Mouse (Mus musculus): ENCODE data around the gene Gli1. TPM values are rescaled to one million over a fixed set of nuclear protein-coding genes. Genes with fewer than 3 reads are reported as not detected.

Gene Gli1
- polyA plus RNA-seq, 1 experiment from 2014 or later, result 2.2 TPM

DNA sequence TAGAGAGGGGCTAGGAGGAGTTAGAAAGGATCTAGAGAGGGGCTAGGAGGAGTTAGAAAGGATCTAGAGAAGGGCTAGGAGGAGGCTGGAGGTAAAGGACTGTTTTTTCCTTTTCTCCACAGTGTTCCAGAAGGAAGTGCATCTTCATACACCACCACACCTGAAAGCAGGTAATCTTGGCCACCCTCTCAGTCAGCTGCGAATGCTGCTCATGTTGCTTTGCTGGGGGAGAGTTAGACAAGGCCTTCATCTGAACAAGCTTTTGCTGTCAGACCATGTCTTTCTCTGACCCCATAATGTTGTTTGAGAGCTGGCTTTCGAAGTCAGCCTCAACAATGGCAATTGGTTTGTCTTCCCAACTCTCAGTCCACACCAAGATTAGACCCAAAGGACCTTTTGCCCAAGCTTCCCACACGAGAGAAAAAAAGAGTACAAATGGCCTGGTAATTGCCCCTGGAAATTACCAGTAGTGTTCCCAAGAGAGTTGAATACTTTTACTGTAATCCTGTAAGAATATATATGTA is 48.1 kb downstream of the Gli1 start:
- Histone ChIP-seq H3K27ac (replicated peaks) (no peak overlapping the region), H3K9ac (no peak overlapping the region), H3K27me3 (no peaks in the 10 kb centered on the region), H3K4me2 (no peak overlapping the region), H3K36me3 (peaks cover 55% of the 10 kb centered on the region), H3K4me1 (replicated peaks) (peaks cover 38% of the 10 kb centered on the region), H3K9me3 (no peaks in the 10 kb centered on the region), H3K4me3 (no peak overlapping the region)
- 70% methylated on average over 3 of the region's 3 CpGs for WGBS
- no peak for ATAC-seq (ENCODE audit: low read depth)

DNA sequence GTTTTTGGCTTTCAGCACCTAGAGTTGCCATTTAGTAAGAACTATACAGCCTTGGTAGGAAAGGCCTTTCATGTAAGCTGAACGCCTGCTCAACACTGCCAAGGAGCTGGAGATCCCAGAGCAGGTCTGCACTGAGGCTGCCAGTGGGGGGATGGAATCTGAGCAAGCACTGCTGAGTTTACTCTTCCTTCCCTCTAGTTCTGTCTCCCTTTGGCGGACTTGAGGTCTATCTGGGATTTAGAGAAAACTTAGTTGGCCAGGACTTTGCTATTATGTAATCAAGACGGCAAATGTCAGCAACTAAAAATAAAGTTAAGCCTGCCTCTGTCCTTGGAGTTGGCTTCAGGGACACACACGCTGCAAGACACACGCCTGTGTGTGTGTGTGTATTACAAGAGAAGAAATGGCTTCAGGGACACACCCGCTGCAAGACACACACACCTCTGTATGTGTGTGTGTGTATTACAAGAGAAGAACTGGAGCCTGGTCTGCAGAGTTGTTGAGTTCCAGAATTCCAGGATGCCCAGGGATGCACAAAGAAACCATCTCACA is 48.7 kb downstream of the Gli1 start:
- Histone ChIP-seq H3K4me1 (replicated peaks) (peaks cover 39% of the 10 kb centered on the region), H3K27ac (replicated peaks) (no peak overlapping the region), H3K36me3 (peaks cover 51% of the 10 kb centered on the region), H3K27me3 (no peaks in the 10 kb centered on the region), H3K9ac (peak overlapping the region; percentile 43; the same call in 1 of the 2 replicates), H3K9me3 (no peaks in the 10 kb centered on the region), H3K4me3 (no peak overlapping the region), H3K4me2 (no peak overlapping the region; the same call in 1 of the 2 replicates)
- 89% methylated on average over 6 of the region's 6 CpGs for WGBS
- ATAC-seq (ENCODE audit: low read depth), result no peak

DNA sequence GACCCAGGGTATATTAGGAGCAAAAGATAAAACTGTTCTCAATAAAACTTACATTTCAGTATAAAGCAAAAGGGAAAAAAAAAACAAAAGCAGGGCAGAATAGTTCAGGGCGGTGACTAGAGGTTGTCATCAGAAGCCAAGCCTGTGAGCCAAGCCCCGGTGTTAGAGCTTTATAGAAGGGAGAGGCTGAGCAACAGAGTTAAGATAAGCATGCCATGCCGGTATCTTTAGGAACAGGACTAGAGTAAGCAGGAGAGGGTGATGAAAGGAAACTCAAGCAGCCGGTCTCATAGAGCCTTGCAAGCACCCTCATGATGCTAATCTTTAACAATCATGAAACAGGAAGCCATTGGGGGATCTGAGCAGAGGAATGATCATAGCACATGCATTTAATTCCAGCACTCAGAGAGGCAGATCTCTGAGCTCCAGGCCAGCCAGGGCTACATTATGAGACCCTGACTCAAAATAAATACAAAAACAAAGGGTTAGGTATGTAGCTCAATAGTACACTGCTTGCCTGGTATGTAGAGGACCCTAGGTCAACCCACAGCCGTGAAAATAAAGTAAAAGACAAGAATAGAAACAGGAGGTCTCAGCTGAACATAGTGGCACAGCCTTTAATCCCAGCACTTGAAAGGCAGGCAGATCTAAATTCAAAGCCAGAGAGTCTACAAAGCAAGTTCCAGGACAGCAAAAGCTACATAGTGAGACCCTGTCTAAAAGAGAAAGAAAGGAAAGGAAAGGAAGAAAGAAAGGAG is 49.7 kb downstream of the Gli1 start:
- Histone ChIP-seq H3K4me2 (peak overlapping the region; percentile 88), H3K27ac (replicated peaks) (peak overlapping the region; percentile 98), H3K27me3 (no peaks in the 10 kb centered on the region), H3K4me3 (peak overlapping the region; percentile 64), H3K9ac (peak overlapping the region; percentile 79), H3K36me3 (peaks cover 45% of the 10 kb centered on the region), H3K9me3 (no peaks in the 10 kb centered on the region), H3K4me1 (replicated peaks) (peaks cover 49% of the 10 kb centered on the region)
- 58% methylated on average over 5 of the region's 5 CpGs for WGBS
- ATAC-seq (ENCODE audit: low read depth), result no peak

DNA sequence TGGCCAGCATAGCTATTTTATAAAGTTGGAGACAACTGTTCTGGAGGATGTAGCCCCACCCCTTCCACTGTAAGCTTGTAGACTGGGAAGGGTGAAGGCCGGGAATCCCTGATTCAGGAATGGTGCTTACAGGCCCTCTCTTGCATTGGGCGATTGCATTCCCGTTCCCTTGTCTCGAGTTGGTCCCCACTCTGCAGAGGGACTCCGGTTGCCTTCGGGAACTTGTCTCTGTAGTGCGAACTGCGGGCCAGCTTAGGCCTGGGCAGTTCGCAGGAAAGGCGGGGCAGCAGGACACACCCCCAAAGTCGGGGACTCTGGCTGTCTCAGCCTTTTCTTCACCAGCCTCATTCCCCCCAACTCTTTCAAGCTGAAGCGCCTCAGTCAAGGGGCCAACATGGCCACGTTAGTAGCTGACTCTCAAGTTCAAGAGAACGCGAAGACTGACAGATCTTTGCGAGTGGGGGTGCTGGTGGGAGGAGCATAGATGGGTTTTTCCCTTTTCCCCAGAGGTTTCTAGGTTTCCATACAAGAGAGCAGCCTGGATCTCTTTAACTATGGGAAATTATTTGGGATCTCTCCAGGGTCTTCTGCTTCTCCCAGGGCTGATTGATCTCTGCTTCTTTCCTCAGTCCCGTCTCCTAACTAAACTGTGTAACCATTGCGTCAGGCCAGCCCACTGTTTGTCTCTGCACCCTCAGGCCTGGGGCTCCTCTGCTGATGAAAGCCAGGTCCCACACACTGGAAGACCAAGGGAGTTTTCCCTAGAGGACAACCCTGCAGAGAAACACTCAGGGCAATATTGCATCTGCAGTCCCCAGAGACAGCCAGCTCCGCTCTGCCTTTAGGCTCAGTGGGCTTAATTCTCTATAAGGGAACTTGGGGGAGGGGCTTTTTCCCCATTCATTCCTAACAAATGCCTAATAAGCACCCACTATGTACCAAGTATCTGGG is 50.6 kb downstream of the Gli1 start:
- 1% methylated on average over 19 of the region's 19 CpGs for WGBS
- Histone ChIP-seq H3K4me1 (replicated peaks) (peaks cover 58% of the 10 kb centered on the region), H3K27ac (replicated peaks) (peak overlapping the region; percentile 98), H3K9ac (peak overlapping the region; percentile 79), H3K4me2 (peak overlapping the region; percentile 88), H3K9me3 (no peaks in the 10 kb centered on the region), H3K36me3 (peaks cover 46% of the 10 kb centered on the region), H3K4me3 (peak overlapping the region; percentile 64), H3K27me3 (no peaks in the 10 kb centered on the region)
- peak; percentile 44 for ATAC-seq (ENCODE audit: low read depth)

DNA sequence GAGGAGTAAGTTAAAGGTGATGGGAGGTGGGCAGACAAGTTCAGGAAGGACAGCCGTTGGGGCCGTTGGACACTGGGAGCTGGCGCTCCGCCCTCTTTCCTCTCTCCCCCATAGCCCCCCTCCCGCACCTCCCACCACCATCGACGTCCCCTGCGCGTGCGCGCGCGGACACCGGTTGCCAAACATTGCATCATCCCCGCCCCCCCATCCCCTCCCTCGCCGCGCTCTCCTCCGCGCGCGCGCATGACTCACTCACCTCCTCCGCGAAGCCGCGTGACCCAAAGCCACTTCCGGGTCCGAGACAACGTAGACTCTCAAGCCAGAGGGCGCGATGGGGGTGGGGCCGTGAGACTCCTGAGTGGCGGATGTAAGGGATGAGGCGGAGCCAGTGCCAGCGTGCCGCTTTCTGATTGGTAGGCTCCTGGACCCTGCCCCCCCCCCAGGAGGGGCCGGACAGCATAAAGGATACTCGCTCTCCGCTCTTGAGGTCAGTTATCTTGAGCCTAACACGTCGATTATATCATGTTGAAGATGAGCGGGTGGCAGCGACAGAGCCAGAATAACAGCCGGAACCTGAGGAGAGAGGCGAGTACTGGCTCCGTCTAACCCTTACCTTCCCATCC is 51.4 kb downstream of the Gli1 start:
- Histone ChIP-seq H3K4me2 (peak overlapping the region; percentile 88), H3K27me3 (no peaks in the 10 kb centered on the region), H3K36me3 (peaks cover 46% of the 10 kb centered on the region), H3K27ac (replicated peaks) (peak overlapping the region; percentile 98), H3K9me3 (no peaks in the 10 kb centered on the region), H3K4me1 (replicated peaks) (peaks cover 65% of the 10 kb centered on the region), H3K4me3 (peak overlapping the region; percentile 64), H3K9ac (peak overlapping the region; percentile 79)
- ATAC-seq (ENCODE audit: low read depth), result peak; percentile 93
- under 1% methylated on average over 45 of the region's 47 CpGs for WGBS

DNA sequence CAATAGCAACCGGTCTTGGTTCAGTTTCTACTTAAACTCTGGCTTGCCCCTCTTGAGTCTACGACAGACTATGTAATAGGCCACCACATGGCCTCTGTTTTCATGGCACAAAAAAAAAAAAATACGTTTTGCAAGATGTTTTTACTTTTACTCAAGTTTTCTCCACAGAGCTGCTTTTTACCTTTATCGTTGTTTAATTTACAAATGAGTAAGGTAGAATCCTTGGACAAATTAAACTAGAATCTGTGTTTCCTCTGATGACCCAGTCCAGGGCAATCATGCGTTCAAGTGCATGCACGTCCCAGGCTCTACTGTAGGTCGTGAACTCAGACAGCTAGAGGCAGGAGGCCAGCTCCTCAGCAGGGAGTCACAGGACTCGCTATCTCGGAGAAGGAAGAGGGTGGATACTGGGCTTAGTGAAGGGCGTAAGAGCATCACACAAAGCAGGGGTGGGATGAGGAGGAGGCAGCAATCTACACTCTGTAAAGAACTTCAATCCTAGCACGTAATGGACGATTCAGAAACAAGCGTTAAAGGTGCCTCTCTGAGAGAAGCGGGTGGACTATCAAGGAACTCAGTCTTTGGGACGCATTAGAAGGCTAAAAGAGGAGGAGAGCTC is 52.1 kb downstream of the Gli1 start:
- ATAC-seq (ENCODE audit: low read depth), result peak; percentile 11; the same call in 1 of the 2 replicates
- H3K9ac ChIP-seq, result peak overlapping the region; percentile 88

DNA sequence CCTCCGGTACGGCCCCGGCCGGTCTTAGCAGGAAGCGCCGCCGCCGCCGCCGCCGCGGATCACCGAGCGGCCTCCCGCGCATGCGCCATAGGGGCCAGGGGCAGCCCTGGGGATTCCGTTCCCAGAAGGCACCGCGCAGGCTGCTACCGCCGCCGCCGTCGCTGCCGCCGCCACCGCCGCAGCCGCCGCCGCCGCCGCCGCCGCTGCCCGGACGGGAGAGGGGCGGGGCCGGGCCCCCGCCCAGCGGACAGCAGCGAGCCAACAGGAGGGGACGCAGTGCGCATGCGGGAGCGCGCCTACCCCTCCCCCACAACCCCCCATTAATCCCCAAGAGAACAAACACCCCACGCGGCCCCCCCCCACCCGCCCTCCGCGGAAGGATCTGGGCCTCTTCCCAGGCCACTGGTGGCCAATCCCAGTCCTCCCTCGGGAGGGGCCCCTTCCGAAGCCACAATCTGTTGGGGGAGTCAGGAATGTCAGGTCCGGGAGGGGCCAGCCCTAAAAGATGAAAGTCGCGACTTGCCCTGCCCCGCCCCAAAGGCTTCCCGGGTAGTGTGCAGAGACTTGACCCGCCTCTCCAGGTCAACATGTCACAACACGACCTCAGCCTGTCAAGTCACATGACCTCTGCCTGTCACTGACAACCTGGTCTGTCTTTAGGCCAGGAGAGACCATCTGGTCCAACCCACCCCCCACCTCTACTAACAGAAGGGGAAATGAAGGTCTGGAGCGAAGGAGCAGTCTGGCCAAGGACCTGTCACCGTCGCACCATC is 52.8 kb downstream of the Gli1 start, which contains the start of gene Mbd6:
Gene Mbd6, minus strand, starts transcription at position 219 of the 773 bp plus-strand sequence.
- H3K9me3 ChIP-seq, result no peaks in the 10 kb centered on the region
- peaks cover 46% of the 10 kb centered on the region for H3K36me3 ChIP-seq
- peaks cover 75% of the 10 kb centered on the region for H3K4me1 ChIP-seq (replicated peaks)
- peak within 1 kb of the TSS; percentile 88 for H3K4me2 ChIP-seq
- WGBS, result under 1% methylated on average over 21 of the region's 65 CpGs
- peak within 1 kb of the TSS; percentile 98 for H3K27ac ChIP-seq (replicated peaks)
- H3K4me3 ChIP-seq, result peak within 1 kb of the TSS; percentile 64
- H3K27me3 ChIP-seq, result no peaks in the 10 kb centered on the region
- peak within 1 kb of the TSS; percentile 88 for H3K9ac ChIP-seq
- ATAC-seq (ENCODE audit: low read depth), result peak; percentile 5

More for the DNA sequence above, 52.1 kb downstream of the Gli1 start:
- no peaks in the 10 kb centered on the region for H3K27me3 ChIP-seq
- H3K9me3 ChIP-seq, result no peaks in the 10 kb centered on the region
- 3% methylated on average over 15 of the region's 15 CpGs for WGBS
- peaks cover 72% of the 10 kb centered on the region for H3K4me1 ChIP-seq (replicated peaks)
- H3K4me2 ChIP-seq, result peak overlapping the region; percentile 88
- peak overlapping the region; percentile 98 for H3K27ac ChIP-seq (replicated peaks)
- peaks cover 46% of the 10 kb centered on the region for H3K36me3 ChIP-seq
- peak overlapping the region; percentile 64 for H3K4me3 ChIP-seq

DNA sequence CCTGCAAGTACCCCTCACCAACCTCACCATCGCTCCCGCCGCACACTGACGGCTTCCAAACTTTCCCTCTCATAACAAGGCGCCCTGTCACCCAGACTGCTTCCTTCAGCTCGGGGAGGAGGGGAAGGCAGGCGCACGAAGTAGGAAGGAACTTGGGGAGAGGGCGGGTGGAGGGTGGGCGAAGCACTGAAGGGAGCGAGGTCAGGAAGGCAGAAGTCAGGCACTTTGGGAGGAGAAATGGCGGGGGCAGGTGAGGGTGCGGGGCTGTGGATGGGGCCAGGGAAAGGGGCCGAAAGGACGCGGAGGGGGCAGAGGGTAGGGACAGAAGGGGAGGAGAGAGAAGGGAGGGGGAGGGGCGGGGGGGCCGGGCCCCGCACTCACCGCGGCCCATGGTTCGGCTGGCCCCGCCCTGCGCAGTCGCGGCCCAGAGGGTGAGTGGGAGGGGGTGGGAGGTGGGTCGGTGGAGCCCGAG is 53.4 kb downstream of the Gli1 start:
- H3K27me3 ChIP-seq, result no peaks in the 10 kb centered on the region
- peak overlapping the region; percentile 98 for H3K27ac ChIP-seq (replicated peaks)
- H3K36me3 ChIP-seq, result peaks cover 46% of the 10 kb centered on the region
- H3K4me2 ChIP-seq, result peak overlapping the region; percentile 88
- 3% methylated on average over 17 of the region's 28 CpGs for WGBS
- peaks cover 73% of the 10 kb centered on the region for H3K4me1 ChIP-seq (replicated peaks)
- peak overlapping the region; percentile 64 for H3K4me3 ChIP-seq
- ATAC-seq (ENCODE audit: low read depth), result peak; percentile 2; the same call in 1 of the 2 replicates
- no peaks in the 10 kb centered on the region for H3K9me3 ChIP-seq
- peak overlapping the region; percentile 88 for H3K9ac ChIP-seq

DNA sequence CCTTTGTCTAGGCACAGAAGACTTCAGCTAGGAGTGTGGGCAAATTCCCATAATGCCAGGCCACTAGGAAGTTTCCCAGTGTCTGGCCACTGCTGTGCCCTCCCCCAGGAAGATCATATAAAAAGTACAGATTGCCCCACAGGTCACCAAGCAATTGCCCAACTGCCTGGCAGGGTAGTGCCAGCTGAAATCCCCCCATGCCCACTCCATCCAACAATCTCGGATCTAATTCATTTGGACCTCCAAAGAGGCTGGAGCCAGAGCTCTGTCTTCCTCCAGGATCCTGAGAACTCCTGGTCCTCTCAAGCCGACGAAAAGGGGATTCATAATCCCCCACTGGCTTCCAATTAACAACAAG is 53.9 kb downstream of the Gli1 start:
- Histone ChIP-seq H3K27ac (replicated peaks) (peak overlapping the region; percentile 98), H3K9me3 (no peaks in the 10 kb centered on the region), H3K27me3 (no peaks in the 10 kb centered on the region), H3K36me3 (peaks cover 46% of the 10 kb centered on the region), H3K4me2 (peak overlapping the region; percentile 88), H3K9ac (peak overlapping the region; percentile 88), H3K4me1 (replicated peaks) (peaks cover 68% of the 10 kb centered on the region), H3K4me3 (peak overlapping the region; percentile 64)
- ATAC-seq (ENCODE audit: low read depth), result no peak
- 2% methylated on average over 3 of the region's 3 CpGs for WGBS

DNA sequence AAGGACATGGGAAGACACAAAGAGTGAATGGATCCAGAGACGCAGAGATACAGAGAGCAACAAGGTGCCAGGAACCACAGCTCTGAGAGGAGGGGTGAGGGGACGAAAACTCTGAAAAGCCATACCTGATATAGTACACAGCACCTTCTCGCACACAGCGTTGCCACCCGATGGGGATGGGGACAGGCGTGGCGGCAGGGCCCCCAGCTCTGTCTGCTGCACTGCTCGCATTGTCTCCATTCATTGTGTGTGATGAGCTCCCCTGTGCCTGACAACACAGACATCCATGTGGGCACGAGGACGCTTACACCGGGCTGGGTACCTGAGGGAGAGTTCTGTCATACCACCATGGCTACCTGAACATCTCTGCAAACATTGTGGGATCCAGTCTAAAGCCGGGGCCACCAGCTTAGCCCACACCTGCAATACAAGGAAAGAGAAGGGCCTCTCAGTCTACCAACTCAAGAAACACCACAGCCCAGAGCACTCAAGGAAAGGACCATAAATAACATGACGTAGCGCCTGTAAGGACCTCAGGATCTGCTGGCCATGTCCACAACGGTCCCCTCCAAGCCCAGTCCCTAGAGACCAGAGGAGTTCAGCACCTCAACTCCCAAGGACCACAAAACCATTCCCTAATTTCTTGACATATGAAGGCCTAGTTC is 54.4 kb downstream of the Gli1 start:
- peaks cover 63% of the 10 kb centered on the region for H3K4me1 ChIP-seq (replicated peaks)

More for the DNA sequence above, 54.4 kb downstream of the Gli1 start:
- Histone ChIP-seq H3K9me3 (no peaks in the 10 kb centered on the region), H3K36me3 (peaks cover 50% of the 10 kb centered on the region), H3K9ac (peak overlapping the region; percentile 88), H3K4me2 (peak overlapping the region; percentile 88), H3K4me3 (peak overlapping the region; percentile 64), H3K27me3 (no peaks in the 10 kb centered on the region), H3K27ac (replicated peaks) (peak overlapping the region; percentile 98)
- ATAC-seq (ENCODE audit: low read depth), result no peak
- 59% methylated on average over 15 of the region's 15 CpGs for WGBS
